Mouse (Mus musculus) heart, adult 2 months (tissue): ENCODE results near the gene Cd164. TPM values are rescaled to one million over a fixed set of nuclear protein-coding genes. Genes with fewer than 3 reads are reported as not detected.

Experiments used
- DNase-seq, 2 experiments: peaks; one replicate each; pipeline ENCODE4 v3.0.0; 2021
- H3K27ac ChIP-seq: fragments of 200-600 bp; 2 replicates; pipeline ENCODE4 v1.8.1; 2022
- H3K27me3 ChIP-seq: fragments of 200-500 bp; 2 replicates; pipeline ENCODE4 v1.6.1; 2012; ENCODE audit warnings: mild to moderate bottlenecking, low read length, inconsistent platforms, mixed read lengths; ENCODE audit not compliant: control insufficient read depth, insufficient read depth
- H3K36me3 ChIP-seq: fragments of 200-500 bp; 2 replicates; pipeline ENCODE4 v1.6.1; 2012; ENCODE audit warnings: low read length, inconsistent platforms; ENCODE audit not compliant: control insufficient read depth, insufficient read depth
- H3K4me1 ChIP-seq: fragments of 200-500 bp; 2 replicates; pipeline ENCODE4 v1.6.1; 2011; ENCODE audit warnings: low read length; ENCODE audit not compliant: control insufficient read depth, insufficient read depth
- H3K4me3 ChIP-seq: fragments of 200-600 bp; 2 replicates; pipeline ENCODE4 v1.8.1; 2022
- H3K79me2 ChIP-seq: fragments of 200-500 bp; replicated peaks from 2 replicates; pipeline ENCODE4 v1.6.1; 2012; ENCODE audit warnings: mild to moderate bottlenecking, inconsistent platforms, low read length, moderate library complexity, mixed read lengths; ENCODE audit not compliant: control insufficient read depth, insufficient read depth
- H3K9ac ChIP-seq: fragments of 200-500 bp; 2 replicates; pipeline ENCODE4 v1.6.1; 2012; ENCODE audit warnings: low read depth, mild to moderate bottlenecking, control low read depth, inconsistent platforms, low read length, mixed read lengths
- CTCF ChIP-seq: fragments of 200-600 bp; IDR thresholded peaks from 2 replicates; pipeline ENCODE4 v1.8.1; 2022; ENCODE audit warnings: antibody characterized with exemption, mild to moderate bottlenecking, moderate library complexity
- EP300 ChIP-seq: fragments of 200-500 bp; IDR thresholded peaks from 2 replicates; pipeline ENCODE4 v1.6.1; 2011; ENCODE audit warnings: low read depth, low read length, control low read depth; ENCODE audit not compliant: insufficient read depth
- POLR2A ChIP-seq: fragments of 200-500 bp; IDR thresholded peaks from 2 replicates; pipeline ENCODE4 v1.6.1; 2011; ENCODE audit warnings: mild to moderate bottlenecking, low read depth, low read length, control low read depth; ENCODE audit not compliant: insufficient read depth
- WGBS: fragments of 180-500 bp; shearing (Covaris S2); methylation state at CpG from one replicate; pipeline ENCODE4 v1.1.7; 2018; 5-methylcytosine and 5-hydroxymethylcytosine counted together
- intact Hi-C: fragments of 180-260 bp; cut with DNase I; formaldehyde crosslinking; loops from one replicate; pipeline ENCODE4 v1.15.1; 2025
- polyA plus RNA-seq: library from polyadenylated mRNA; depleted of rRNA; stranded (reverse); fragments of >200 nt; gene quantifications from 2 replicates; pipeline ENCODE4 v1.2.3, GENCODE M21; 2012
- total RNA-seq, 2 experiments: library from RNA; stranded (reverse); gene quantifications; 2 replicates each; pipeline ENCODE4 v1.2.3; 2021

Gene Cd164
- total and polyA plus RNA-seq, 3 experiments: 131 to 151 (median 137) TPM

DNA sequence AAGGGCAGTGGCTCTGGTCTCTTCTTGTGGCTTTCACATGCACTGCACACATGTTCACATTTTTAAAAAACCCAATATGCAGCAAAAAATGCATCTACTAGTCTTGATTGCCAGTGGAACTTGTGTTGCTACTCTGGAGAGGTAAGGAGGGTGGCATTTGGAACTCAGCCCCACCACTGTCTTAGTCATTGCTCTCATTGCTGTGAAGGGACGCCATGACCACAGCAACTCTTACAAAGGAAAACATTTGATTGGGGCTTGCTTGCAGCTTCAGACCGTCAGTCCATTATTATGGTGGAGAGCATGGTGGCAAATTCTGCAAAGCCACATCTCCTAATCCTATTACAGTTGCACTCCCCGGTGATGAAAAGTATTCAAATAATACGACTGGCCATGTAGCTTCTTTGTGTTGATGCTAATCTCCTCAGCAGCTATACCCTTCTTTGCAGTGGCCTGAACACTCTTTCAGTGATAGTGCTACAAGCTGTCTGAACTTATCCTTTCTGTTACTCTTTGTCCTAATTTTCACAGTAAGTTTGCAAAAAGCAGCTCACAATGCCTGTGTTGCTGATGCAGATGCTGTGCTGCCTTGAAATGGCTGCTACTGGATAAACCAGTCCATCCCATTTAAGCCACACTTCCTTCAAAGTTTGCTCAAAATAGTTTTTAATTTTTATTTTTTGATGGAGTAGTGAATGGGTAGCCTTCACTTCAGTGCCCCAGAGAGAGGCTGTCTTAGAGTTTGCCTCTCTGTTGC is 18.2 kb downstream of the Cd164 start:
- no peaks in the 10 kb centered on the region for H3K4me1 ChIP-seq
- no peak overlapping the region for H3K4me3 ChIP-seq
- no peak overlapping the region for H3K27ac ChIP-seq
- intact Hi-C loops: no loop called here
- TF ChIP-seq EP300 (no peak), CTCF (no peak), POLR2A (no peak)
- no peaks in the 10 kb centered on the region for H3K36me3 ChIP-seq
- WGBS: 96% methylated on average over 4 of the region's 4 CpGs
- H3K79me2 ChIP-seq: no peaks in the 10 kb centered on the region
- no peak for DNase-seq
- H3K27me3 ChIP-seq: no peaks in the 10 kb centered on the region
- H3K9ac ChIP-seq: no peak overlapping the region

DNA sequence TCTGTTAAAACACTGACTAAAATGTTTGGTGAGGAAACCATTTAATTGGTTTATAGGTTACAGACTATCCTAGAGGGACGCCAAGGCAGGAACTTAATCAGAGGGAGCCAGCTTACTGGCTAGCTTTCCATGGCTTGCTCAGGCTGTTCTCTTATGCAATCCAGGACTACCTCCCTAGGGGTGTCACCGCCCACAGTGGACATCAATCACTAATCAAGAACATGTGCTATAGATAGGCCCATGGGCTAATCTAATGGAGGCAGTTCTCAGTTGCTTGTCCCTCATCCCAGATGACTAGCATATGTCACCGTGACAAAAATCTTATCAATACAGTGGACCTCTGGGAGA is 18.7 kb downstream of the Cd164 start:
- H3K27ac ChIP-seq: no peak overlapping the region
- TF ChIP-seq CTCF (no peak), EP300 (no peak), POLR2A (no peak)
- 90% methylated on average over 3 of the region's 3 CpGs for WGBS
- no peaks in the 10 kb centered on the region for H3K79me2 ChIP-seq
- intact Hi-C loops: no loop called here
- no peak overlapping the region for H3K4me3 ChIP-seq
- no peak for DNase-seq
- no peaks in the 10 kb centered on the region for H3K36me3 ChIP-seq
- no peak overlapping the region for H3K9ac ChIP-seq
- H3K4me1 ChIP-seq: no peaks in the 10 kb centered on the region
- no peaks in the 10 kb centered on the region for H3K27me3 ChIP-seq

GRCm38 (mm10) chr10:41538986-41539385 is 19.8 kb downstream of the Cd164 start:
- H3K27ac ChIP-seq: no peak overlapping the region
- no peaks in the 10 kb centered on the region for H3K27me3 ChIP-seq
- H3K4me1 ChIP-seq: no peaks in the 10 kb centered on the region
- no peak overlapping the region for H3K4me3 ChIP-seq
- intact Hi-C loops: no loop called here
- TF ChIP-seq CTCF: no peak
- TF ChIP-seq POLR2A: no peak
- TF ChIP-seq EP300: no peak
- H3K36me3 ChIP-seq: no peaks in the 10 kb centered on the region
- DNase-seq: no peak
- H3K79me2 ChIP-seq: no peaks in the 10 kb centered on the region
- 94% methylated on average over 4 of the region's 4 CpGs for WGBS
- H3K9ac ChIP-seq: no peak overlapping the region

DNA sequence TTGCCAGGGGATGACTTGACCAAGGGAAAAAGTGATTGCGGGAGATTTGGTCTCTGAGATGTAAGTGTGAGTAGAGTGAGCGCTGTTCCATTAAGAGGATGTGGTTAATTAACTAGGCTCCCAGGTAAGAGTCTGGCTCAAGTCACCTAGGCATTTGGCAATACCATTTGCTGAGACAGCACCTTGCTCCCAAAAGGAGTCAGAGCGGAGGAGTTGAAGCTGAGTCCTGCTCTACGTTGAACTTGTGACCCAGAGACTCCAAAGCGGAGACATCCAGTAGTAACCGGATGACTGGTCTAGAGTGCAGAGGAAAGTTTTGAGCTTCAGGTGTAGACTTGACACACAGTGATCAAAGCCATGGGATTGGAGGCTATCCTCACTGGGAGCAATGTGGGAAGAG is 22.8 kb downstream of the Cd164 start:
- 93% methylated on average over 6 of the region's 6 CpGs for WGBS
- intact Hi-C loops: no loop called here
- no peak for TF ChIP-seq CTCF
- TF ChIP-seq EP300: no peak
- no peak for TF ChIP-seq POLR2A
- Histone ChIP-seq H3K4me3 (no peak overlapping the region), H3K79me2 (no peaks in the 10 kb centered on the region), H3K36me3 (no peaks in the 10 kb centered on the region), H3K27me3 (no peaks in the 10 kb centered on the region), H3K9ac (no peak overlapping the region), H3K27ac (no peak overlapping the region), H3K4me1 (no peaks in the 10 kb centered on the region)
- DNase-seq: no peak

GRCm38 (mm10) chr10:41543439-41543838 is 24.2 kb downstream of the Cd164 start:
- Histone ChIP-seq H3K4me3 (no peak overlapping the region), H3K27me3 (no peaks in the 10 kb centered on the region), H3K4me1 (no peaks in the 10 kb centered on the region), H3K27ac (no peak overlapping the region), H3K36me3 (no peaks in the 10 kb centered on the region), H3K9ac (no peak overlapping the region), H3K79me2 (no peaks in the 10 kb centered on the region)
- WGBS: 65% methylated on average over 4 of the region's 4 CpGs
- TF ChIP-seq CTCF (no peak), EP300 (no peak), POLR2A (no peak)
- no peak for DNase-seq
- intact Hi-C loops: no loop called here

DNA sequence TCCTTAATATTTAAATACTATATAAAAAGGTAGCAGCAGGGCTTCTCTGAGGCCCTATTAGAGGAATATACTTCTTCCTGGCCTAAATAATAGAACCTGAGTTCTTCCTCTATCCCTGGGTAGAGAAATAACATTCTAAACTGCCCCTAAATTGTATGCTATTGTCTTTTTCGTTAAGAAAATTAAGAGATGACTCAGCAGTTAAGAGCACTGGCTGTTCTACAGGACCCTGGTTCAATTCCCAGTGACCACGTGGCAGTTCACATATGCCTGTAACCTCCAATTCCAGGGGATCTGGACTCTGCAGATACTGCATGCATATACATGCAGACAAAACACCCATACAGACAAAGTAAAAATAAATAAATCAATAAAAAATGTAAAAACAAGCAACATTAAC is 24.6 kb downstream of the Cd164 start:
- DNase-seq: no peak
- 70% methylated on average over 2 of the region's 2 CpGs for WGBS
- no peaks in the 10 kb centered on the region for H3K27me3 ChIP-seq
- H3K27ac ChIP-seq: no peak overlapping the region
- no peak overlapping the region for H3K9ac ChIP-seq
- H3K4me3 ChIP-seq: no peak overlapping the region
- no peak for TF ChIP-seq CTCF
- no peaks in the 10 kb centered on the region for H3K79me2 ChIP-seq
- H3K4me1 ChIP-seq: no peaks in the 10 kb centered on the region
- intact Hi-C loops: no loop called here
- no peaks in the 10 kb centered on the region for H3K36me3 ChIP-seq
